Mouse (Mus musculus) G1E (cell line): ENCODE measurements around the gene Gm20695.

Experiments used
- CTCF ChIP-seq: IDR thresholded peaks from 2 replicates; pipeline ENCODE4 v1.5.1; 2012; ENCODE audit warnings: low read depth, low read length, inconsistent platforms, mixed read lengths
- GATA2 ChIP-seq: IDR thresholded peaks from 2 replicates; pipeline ENCODE4 v1.6.1; 2012; ENCODE audit warnings: low read depth, low read length, inconsistent platforms, borderline replicate concordance

- TF ChIP-seq CTCF (no peak), GATA2 (no peak)
Observed at GRCm38 (mm10) chr16:3923515-3923914, 39.1 kb downstream of the Gm20695 start.
